Mouse (Mus musculus) MEL (cell line): ENCODE measurements at regions not wholly inside any gene's neighbourhood (a gene's known extent, or its start where the extent isn't known, plus 50 kb on each side); places are given as distances from the start of the nearest gene placed in this dataset.

Experiments used
- CHD2 ChIP-seq: IDR thresholded peaks from 2 replicates; pipeline ENCODE4 v1.6.1; 2011; ENCODE audit warnings: low read length, improper control_type of control experiment
- EP300 ChIP-seq, 2 experiments: IDR thresholded peaks; 2 replicates each; pipeline ENCODE4 v1.6.1; 2011; ENCODE audit warnings: improper control_type of control experiment in 2 of 2, low read length in 2 of 2, low read depth in 1 of 2, mild to moderate bottlenecking in 1 of 2
- ZNF384 ChIP-seq: IDR thresholded peaks from 2 replicates; pipeline ENCODE4 v1.6.1; 2012; ENCODE audit warnings: low read depth, mild to moderate bottlenecking, inconsistent platforms, low read length, improper control_type of control experiment

- no peak for TF ChIP-seq ZNF384
- TF ChIP-seq CHD2: no peak
- no peak for TF ChIP-seq EP300 (IDR thresholded peaks at IDR 0.05; ENCODE audit: low read depth in 1 of 2, low read length in 2 of 2)
These were observed 230.0 kb upstream of the Sdk2 start for GRCm38 (mm10) chr11:114296816-114297334.
